Mouse (Mus musculus): ENCODE data around the gene Ccnd2.

Gene Ccnd2

GRCm38 (mm10) chr6:127152106-127152951, at the start of gene Ccnd2:
Gene Ccnd2 (minus strand): TSS chr6:127152193.
- peak; percentile 78 for DNase-seq (ENCODE audit: low spot score)

DNA sequence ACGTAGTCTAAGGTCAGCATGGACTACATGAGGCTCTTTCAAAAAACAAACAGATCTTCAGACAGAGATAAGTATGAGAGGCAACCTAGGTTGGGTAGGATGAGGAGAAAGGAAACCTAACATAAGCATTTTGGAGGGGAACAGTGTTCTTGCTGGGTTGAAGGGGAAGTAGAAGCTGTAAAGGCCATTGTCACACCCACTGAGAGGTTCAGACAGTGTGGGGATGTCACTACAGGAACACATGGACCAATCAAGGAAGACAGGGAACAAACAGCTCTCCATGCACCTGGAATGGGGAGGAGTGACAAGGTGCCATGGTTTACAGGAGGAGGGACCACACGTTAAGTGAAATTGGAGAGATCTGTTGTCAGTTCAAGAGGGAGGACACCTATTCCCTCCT, 45.0 kb upstream of the Ccnd2 start:
- no peak for DNase-seq (ENCODE audit: low spot score)

- no peak for DNase-seq (ENCODE audit: low spot score)
Measured at GRCm38 (mm10) chr6:127181296-127181695, 29.3 kb upstream of the Ccnd2 start.

- no peak for DNase-seq (ENCODE audit: low spot score)
Measured at GRCm38 (mm10) chr6:127179056-127179759, 27.2 kb upstream of the Ccnd2 start.

DNA sequence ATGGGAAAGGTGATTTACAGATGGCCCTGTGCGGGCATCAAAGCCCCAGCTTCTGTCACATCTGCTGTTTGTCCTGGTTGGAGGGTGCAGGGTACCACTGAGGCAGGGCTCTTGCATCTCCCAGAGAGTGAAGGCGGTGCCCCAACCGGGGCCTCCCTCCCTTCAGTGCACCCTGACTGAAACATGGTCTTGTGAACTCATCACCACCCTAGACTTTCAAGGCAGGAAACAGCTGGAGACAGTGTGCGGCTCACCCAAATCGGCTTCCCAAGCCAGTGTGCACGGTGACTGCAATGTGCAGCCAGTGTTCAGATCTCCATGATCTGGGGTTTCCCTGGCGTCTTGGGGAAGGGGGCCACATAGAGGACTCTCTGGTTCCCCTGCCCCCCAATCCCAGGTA, 26.0 kb upstream of the Ccnd2 start:
- no peak for DNase-seq (ENCODE audit: low spot score)

DNA sequence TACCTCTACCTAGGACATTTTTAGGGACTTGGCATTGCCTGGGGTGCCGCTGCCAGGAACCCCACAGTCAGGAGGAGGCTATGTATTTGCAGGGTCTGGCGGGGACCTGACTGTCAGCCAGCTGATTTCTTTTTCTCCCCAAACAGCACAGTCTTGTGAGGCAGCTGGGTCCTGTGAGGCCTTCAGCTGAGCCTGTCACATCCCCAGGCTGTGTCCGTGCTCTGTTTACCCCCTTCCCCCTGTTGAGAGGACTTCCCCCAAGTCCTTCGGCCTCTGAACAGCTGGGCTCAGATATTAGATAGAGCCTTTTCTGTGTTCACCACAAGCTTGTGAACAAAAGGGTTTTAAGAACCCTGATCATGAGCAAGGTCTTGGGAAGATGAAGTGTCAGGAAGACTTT, 25.4 kb upstream of the Ccnd2 start:
- DNase-seq (ENCODE audit: low spot score) = no peak

GRCm38 (mm10) chr6:127172461-127172860, 20.5 kb upstream of the Ccnd2 start:
- no peak for DNase-seq (ENCODE audit: low spot score)

GRCm38 (mm10) chr6:127170734-127171133, 18.7 kb upstream of the Ccnd2 start:
- DNase-seq (ENCODE audit: low spot score) = no peak

- DNase-seq (ENCODE audit: low spot score) = no peak
Measured at GRCm38 (mm10) chr6:127165663-127166062, 13.7 kb upstream of the Ccnd2 start.

- no peak for DNase-seq (ENCODE audit: low spot score)
Measured at GRCm38 (mm10) chr6:127162842-127163241, 10.8 kb upstream of the Ccnd2 start.

DNA sequence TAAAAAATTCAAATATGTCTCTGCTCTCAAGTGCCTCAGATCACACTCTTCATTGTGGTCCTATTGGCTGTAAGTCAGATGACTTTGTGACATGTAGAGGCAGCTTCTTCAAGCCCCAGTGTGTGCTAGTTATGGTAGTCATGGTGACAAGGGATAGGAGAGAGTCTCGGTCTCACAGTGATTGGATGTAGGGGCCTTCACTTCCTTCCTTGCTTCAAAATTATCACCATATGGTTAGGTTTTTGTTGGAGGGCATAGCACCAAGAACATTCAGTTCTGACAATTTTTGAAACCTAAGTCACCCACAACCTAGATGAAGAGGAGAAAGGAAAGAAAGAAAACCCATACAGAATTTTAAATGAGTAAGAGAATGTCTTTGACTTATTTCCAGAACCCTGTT, 5.3 kb upstream of the Ccnd2 start:
- DNase-seq (ENCODE audit: low spot score) = no peak

GRCm38 (mm10) chr6:127155468-127155867, 3.5 kb upstream of the Ccnd2 start:
- DNase-seq (ENCODE audit: low spot score) = no peak

DNA sequence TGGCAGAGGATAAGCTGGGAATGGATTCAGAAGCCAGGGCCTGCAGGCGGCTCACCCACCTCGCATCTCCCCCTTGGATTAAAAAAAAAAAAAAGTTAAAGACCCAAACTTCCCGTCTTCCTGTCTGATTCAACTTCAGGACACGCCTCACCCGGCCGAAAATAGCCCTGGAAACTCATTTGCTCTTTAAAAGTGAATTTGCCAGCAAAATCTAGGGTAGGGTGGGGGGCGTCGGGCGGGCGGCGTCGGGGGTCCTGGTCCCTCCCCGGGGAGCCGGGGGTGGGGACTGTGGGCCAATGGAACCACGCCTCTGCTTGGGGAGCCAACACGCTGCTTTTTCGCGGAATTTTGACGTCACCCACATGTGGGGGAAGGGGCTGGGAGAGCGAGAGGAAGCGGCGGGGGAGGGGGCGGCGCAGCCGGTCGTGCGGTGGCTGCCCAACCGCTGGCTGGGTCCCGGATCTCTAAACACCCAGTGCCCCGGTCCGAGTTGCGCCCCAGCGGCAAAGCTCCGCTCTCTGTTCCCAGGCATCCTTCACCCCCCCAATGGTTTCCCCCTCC, 2.8 kb upstream of the Ccnd2 start:
- DNase-seq (ENCODE audit: low spot score) = peak; percentile 82

GRCm38 (mm10) chr6:127153972-127154707, 2.1 kb upstream of the Ccnd2 start:
- no peak for DNase-seq (ENCODE audit: low spot score)

DNA sequence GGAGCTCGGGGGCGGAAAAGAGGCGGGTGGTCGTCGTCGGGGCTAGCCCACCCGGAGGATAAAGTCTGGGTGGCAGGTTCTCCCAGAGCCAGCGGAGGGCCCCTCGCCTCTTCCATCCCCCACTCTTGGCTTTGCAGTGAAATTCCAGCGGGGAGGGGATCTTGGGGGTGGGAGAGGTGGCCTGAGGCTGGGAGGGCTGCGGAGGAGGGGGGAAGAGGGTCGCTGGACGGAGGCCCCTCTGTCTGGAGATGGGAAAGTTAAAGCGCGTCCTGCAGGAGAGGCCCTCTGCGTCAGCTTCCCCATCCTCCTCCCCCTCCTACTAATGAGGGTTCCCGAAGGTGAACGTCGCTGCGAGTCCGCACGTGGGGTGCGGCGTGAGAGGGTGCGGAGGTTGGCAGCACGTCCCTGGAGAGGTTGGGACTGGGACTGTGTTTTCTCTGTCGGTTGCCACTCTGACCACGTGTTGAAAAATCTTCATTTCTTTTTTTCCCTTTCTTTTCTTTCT, 1.4 kb upstream of the Ccnd2 start:
- DNase-seq (ENCODE audit: low spot score) = peak; percentile 39

DNA sequence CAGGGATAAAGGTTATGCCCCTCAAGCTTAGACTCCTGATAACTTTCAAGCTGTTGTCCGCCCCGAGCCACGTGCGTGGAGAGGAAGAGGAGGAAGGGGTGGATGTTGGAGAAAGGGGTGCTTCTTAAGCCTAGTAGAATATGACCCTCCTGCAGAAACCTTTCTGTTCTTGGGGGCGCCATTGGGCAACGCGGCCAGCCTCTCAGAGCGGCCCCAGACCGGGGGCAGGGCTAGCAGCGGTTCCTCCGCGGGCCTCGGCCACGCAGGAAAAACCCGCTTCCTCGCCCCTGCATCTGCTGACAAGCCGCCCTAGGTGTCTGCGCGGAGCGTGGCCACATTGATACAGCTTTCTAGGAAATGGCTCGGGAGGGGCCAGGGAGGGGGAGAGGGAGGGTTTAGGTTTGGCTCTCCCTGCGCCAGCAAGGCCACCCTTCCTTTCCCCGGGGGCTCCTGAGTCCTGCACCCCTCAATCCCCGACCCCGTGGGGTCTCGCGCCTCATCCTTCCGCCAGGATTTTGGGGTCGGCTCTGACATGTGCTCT, 358 bp downstream of the Ccnd2 start:
- peak; percentile 60 for DNase-seq (ENCODE audit: low spot score)

DNA sequence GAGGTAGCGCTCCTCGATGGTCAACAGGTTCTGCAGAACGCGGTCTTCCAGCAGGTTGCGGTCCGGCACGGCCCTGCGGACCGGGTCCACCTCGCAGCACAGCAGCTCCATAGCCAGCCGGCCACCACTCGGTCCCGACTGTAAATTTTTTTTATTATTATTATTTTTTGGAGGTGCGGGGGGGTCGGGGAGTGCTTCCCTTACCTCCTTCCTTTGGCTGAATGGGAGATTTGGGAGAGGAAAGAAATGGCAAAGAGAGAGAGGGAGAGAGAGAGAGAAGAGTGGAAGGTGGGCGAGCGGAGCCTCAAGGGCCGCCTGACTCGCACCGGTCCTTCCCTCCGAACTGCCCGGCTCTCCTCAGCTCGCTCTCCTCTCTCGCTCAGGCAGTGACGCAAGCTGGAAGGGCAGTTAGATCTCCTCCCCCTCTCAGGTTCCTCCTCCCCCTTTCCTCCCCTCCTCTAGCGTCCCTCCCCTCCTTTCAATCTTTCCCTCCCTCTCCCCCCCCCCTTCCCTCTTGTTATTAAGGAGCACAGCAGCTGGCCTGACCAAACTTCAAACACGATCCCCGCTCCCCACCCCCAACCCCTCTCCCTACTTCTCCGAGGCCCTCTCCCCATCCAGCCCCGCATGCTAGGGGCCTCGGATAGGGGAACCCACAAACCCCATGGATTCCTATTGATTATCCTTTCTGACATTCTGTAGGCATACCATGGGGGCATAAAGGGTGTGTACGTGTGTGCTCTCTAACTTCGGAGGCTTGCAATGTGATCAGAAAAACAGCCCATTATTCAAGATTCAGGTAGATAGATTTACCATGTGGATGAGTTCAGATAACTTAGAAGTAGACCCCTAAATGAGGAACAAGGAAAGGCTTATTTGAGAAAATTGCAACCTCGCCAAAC, 1.1 kb downstream of the Ccnd2 start:
- DNase-seq (ENCODE audit: low spot score) = peak; percentile 81

DNA sequence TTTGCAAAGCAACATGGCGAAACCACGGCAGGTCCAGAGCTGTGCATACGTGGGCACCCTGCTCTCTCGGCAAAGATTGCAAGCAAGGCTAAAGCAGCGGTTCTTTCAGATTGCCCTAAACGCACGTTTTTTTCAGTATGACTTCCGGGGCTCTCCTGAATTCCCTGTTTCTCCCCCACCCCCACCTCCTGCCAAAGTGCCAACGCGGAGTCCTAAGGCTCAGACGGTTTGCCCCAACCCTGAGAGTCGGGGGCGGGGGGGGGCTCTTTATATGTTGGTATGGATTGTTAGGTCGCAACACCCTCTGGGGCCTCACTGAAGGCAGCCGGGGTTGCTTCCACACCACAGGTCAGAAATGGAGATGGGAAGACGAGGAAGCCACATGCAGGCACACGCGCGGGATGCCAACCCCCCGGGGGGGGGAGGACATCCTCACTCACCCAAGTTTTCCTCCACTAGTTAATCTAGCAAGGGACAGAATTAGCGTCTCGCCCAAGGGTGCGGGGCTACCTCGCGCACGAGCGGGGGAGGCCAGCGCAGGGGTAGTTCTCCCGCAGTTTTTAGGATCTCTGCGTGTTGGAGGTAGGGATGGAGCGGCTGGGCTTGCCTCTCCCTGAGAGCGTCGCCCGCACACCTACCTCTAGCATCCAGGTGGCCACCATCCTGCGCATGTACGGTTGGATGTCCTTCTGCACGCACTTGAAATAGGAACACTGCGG, 1.9 kb downstream of the Ccnd2 start:
- peak; percentile 36 for DNase-seq (ENCODE audit: low spot score)

DNA sequence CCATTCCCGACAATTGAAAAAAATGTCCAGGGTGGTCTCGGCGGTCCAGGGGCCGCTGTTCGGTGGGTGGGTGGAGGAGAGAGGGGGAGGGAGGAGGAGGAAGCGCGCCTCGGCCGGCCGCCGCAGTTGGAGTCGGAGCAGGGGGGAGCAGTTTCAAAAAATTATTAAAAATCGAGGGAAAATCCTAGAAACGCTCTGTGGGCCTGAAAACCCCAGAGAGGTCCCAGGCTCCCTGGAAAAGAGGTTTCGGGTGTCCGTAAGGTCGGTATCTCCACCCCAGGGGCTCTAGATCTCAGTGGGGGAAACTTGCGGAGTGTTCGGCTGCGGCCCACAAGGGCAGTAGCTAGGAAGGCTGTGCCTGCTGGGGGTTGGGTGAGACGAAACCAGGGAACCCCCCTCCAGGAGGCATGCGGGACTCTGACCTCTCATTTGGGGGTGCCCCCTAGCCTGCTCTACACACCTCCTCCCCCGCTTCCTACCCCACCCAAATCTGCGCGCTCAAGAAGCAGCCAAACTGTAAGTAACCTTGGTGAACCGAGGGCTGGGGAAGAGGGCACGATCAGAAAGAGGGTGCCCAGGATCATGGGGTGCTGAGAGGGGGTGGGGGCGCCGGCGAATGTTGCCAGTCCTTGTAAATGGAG, 2.6 kb downstream of the Ccnd2 start:
- DNase-seq (ENCODE audit: low spot score) = peak; percentile 25
